Mouse (Mus musculus): ENCODE results near the gene Dlg2. TPM values are rescaled to one million over a fixed set of nuclear protein-coding genes. Genes with fewer than 3 reads are reported as not detected.
"Not testable (repeated sequence)": the region's sequence is repeated elsewhere in the genome, so short reads cannot be mapped to it uniquely, and the experiment has no call there.

Gene Dlg2
- total RNA-seq, 2 experiments from 2014 or later, result 277 to 316 TPM

- DNase-seq (ENCODE audit: low spot score in 2 of 2), result no peak
- intact Hi-C loops (cut with DNase I), result no loop called here
Observed at GRCm38 (mm10) chr7:90736369-90736768, 259.9 kb downstream of the Dlg2 start.

- DNase-seq (ENCODE audit: low spot score in 2 of 2), result no peak
- intact Hi-C loops (cut with DNase I), result no loop called here
Observed at GRCm38 (mm10) chr7:90748636-90749035, 272.2 kb downstream of the Dlg2 start.

- intact Hi-C loops (cut with DNase I), result no loop called here
Observed at GRCm38 (mm10) chr7:90787945-90788344, 311.5 kb downstream of the Dlg2 start.

GRCm38 (mm10) chr7:90791522-90791921 lies 315.1 kb downstream of the Dlg2 start:
- intact Hi-C loops (cut with DNase I), result no loop called here
- DNase-seq (ENCODE audit: low spot score in 2 of 2), result no peak

More at GRCm38 (mm10) chr7:90787945-90788344, 311.5 kb downstream of the Dlg2 start:
- DNase-seq (ENCODE audit: low spot score in 2 of 2), result no peak

- no peak for DNase-seq (ENCODE audit: low spot score in 2 of 2)
- intact Hi-C loops (cut with DNase I), result no loop called here
Observed at GRCm38 (mm10) chr7:90825640-90826039, 349.2 kb downstream of the Dlg2 start.

- intact Hi-C loops (cut with DNase I), result loop anchor here (2.0 to 10.0 kb wide), 2 partner anchors 150 to 254 kb away; no protein-coding TSS in a partner anchor
- DNase-seq (ENCODE audit: low spot score in 2 of 2), result no peak
Observed at GRCm38 (mm10) chr7:90841276-90841675, 364.8 kb downstream of the Dlg2 start.

GRCm38 (mm10) chr7:90843345-90844293 lies 367.1 kb downstream of the Dlg2 start:
- intact Hi-C loops (cut with DNase I), result loop anchor here (10.0 kb wide), 1 partner anchor 251 kb away; no protein-coding TSS in a partner anchor
- DNase-seq (ENCODE audit: low spot score in 2 of 2), result no peak

- DNase-seq (ENCODE audit: low spot score in 2 of 2); intact Hi-C loops (cut with DNase I): not testable (repeated sequence)
Observed at GRCm38 (mm10) chr7:90876796-90877195, 400.3 kb downstream of the Dlg2 start.

- intact Hi-C loops (cut with DNase I), result loop anchor here (10.0 kb wide), 1 partner anchor 368 kb away; no protein-coding TSS in a partner anchor
- no peak for DNase-seq (ENCODE audit: low spot score in 2 of 2)
Observed at GRCm38 (mm10) chr7:90882740-90883139, 406.3 kb downstream of the Dlg2 start.

GRCm38 (mm10) chr7:90886396-90887006 lies 410.0 kb downstream of the Dlg2 start:
- intact Hi-C loops (cut with DNase I), result loop anchor here (2.0 to 10.0 kb wide), 3 partner anchors 34 to 372 kb away; no protein-coding TSS in a partner anchor
- DNase-seq (ENCODE audit: low spot score in 2 of 2), result no peak

- peak; percentile 50 to 55 for DNase-seq (ENCODE audit: low spot score in 2 of 2)
- intact Hi-C loops (cut with DNase I), result loop anchor here (2.0 to 10.0 kb wide), 3 partner anchors 35 to 372 kb away; no protein-coding TSS in a partner anchor
Observed at GRCm38 (mm10) chr7:90887007-90887720, 410.7 kb downstream of the Dlg2 start.

- intact Hi-C loops (cut with DNase I), result no loop called here
- DNase-seq (ENCODE audit: low spot score in 2 of 2), result peak; percentile 31 to 37
Observed at GRCm38 (mm10) chr7:90927441-90927840, 451.0 kb downstream of the Dlg2 start.

- intact Hi-C loops (cut with DNase I), result no loop called here
- DNase-seq (ENCODE audit: low spot score in 2 of 2), result peak in 1 of 2 experiments; percentile 16
Observed at GRCm38 (mm10) chr7:90940726-90941125, 464.3 kb downstream of the Dlg2 start.

GRCm38 (mm10) chr7:90947073-90947472 lies 470.6 kb downstream of the Dlg2 start:
- DNase-seq (ENCODE audit: low spot score in 2 of 2), result no peak
- intact Hi-C loops (cut with DNase I), result no loop called here

GRCm38 (mm10) chr7:90949212-90949611 lies 472.7 kb downstream of the Dlg2 start:
- no peak for DNase-seq (ENCODE audit: low spot score in 2 of 2)
- intact Hi-C loops (cut with DNase I), result no loop called here

GRCm38 (mm10) chr7:90977241-90977640 lies 500.8 kb downstream of the Dlg2 start:
- intact Hi-C loops (cut with DNase I), result no loop called here
- no peak for DNase-seq (ENCODE audit: low spot score in 2 of 2)

GRCm38 (mm10) chr7:90982069-90982468 lies 505.6 kb downstream of the Dlg2 start:
- no peak for DNase-seq (ENCODE audit: low spot score in 2 of 2)
- intact Hi-C loops (cut with DNase I), result no loop called here

GRCm38 (mm10) chr7:91010655-91011054 lies 534.2 kb downstream of the Dlg2 start:
- no peak for DNase-seq (ENCODE audit: low spot score in 2 of 2)
- intact Hi-C loops (cut with DNase I), result no loop called here

GRCm38 (mm10) chr7:91044998-91045741 lies 568.7 kb downstream of the Dlg2 start:
- DNase-seq (ENCODE audit: low spot score in 2 of 2), result peak; percentile 6 to 15
- intact Hi-C loops (cut with DNase I), result no loop called here

Measured in left cerebral cortex, postnatal 36 days (tissue).